Mouse (Mus musculus) embryonic facial prominence, embryonic 12.5 days (tissue): ENCODE data around the gene Aes. TPM values are rescaled to one million over a fixed set of nuclear protein-coding genes. Genes with fewer than 3 reads are reported as not detected.

Source experiments
- ATAC-seq: fragments of 200-750 bp; cut with Nextera tagmentation; 2 replicates; pipeline ENCODE4 v1.8.0; 2017; ENCODE audit not compliant: insufficient number of reproducible peaks, insufficient read depth, low FRiP score, low TSS enrichment
- H3K27ac ChIP-seq: fragments of 300-500 bp; sonication (generic); 2 replicates; pipeline ENCODE4 v1.5.1; 2016; ENCODE audit warnings: mild to moderate bottlenecking
- H3K27me3 ChIP-seq: fragments of 300-500 bp; sonication (generic); 2 replicates; pipeline ENCODE4 v1.6.1; 2016; ENCODE audit warnings: mild to moderate bottlenecking, moderate library complexity
- H3K36me3 ChIP-seq: fragments of 300-500 bp; sonication (generic); 2 replicates; pipeline ENCODE4 v1.6.1; 2016; ENCODE audit warnings: mild to moderate bottlenecking
- H3K4me1 ChIP-seq: fragments of 300-500 bp; sonication (generic); 2 replicates; pipeline ENCODE4 v1.6.1; 2016
- H3K4me2 ChIP-seq: fragments of 300-500 bp; sonication (generic); replicated peaks from 2 replicates; pipeline ENCODE4 v1.6.1; 2016; ENCODE audit warnings: mild to moderate bottlenecking, moderate library complexity
- H3K4me3 ChIP-seq: fragments of 300-500 bp; sonication (generic); 2 replicates; pipeline ENCODE4 v1.5.1; 2016; ENCODE audit warnings: mild to moderate bottlenecking
- H3K9ac ChIP-seq: fragments of 300-500 bp; sonication (generic); 2 replicates; pipeline ENCODE4 v1.6.1; 2016; ENCODE audit warnings: mild to moderate bottlenecking, moderate library complexity
- H3K9me3 ChIP-seq: fragments of 300-500 bp; sonication (generic); 2 replicates; pipeline ENCODE4 v1.6.1; 2016; ENCODE audit warnings: mild to moderate bottlenecking, moderate library complexity
- WGBS: fragments of 180-500 bp; shearing (Covaris S2); methylation state at CpG from one replicate; pipeline ENCODE4 v1.1.7; 2016; 5-methylcytosine and 5-hydroxymethylcytosine counted together
- polyA plus RNA-seq: library from polyadenylated mRNA; unstranded; fragments of >200 nt; fragmentation: Nextera tagmentation; extraction: Ambion mirVana; gene quantifications from 2 replicates; pipeline ENCODE4 v1.2.1, GENCODE M21; 2016

Aes gene
- polyA plus RNA-seq = 523 and 554 TPM in 2 replicates

DNA sequence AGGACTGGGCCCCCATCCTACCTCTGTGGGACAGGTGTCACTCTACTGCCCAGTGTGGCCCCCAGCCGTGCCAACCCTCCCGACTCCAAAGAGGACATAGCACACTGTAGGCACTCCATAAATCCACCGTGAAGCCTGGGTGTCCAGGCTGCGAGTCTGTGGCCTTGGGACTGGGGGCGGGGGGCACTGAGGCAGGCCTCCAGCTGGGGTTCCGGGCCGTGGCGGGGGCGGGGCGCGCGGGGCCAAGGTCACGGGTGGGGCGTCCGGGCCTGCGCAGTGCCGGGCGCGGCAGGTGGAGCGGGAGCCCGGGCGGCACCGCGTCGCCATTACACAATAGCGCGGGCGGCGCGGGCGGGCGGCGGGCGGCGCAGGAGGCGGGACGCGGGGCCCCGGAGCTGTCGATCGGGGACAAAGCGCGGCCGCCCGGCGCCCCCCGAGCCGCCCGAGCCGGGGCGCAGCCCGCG lies at the start of gene Aes:
Aes (plus strand) TSS at position 326 of the 464 bp plus-strand sequence.
- ATAC-seq = 0 out of 2 replicates have a peak, but pooled peaks have one; percentile 12
- Histone ChIP-seq H3K4me1 (peaks cover 39% of the 10 kb centered on the region), H3K27me3 (no peaks in the 10 kb centered on the region), H3K9ac (peak within 1 kb of the TSS; percentile 98), H3K4me3 (peak within 1 kb of the TSS; percentile 96), H3K36me3 (peaks cover 12% of the 10 kb centered on the region), H3K4me2 (peak within 1 kb of the TSS; percentile 91), H3K9me3 (no peaks in the 10 kb centered on the region), H3K27ac (peak within 1 kb of the TSS; percentile 93)
- under 1% methylated on average over 26 of the region's 53 CpGs for WGBS

- 77% methylated on average over 14 of the region's 14 CpGs for WGBS
- Histone ChIP-seq H3K27me3 (peaks cover 10% of the 10 kb centered on the region), H3K4me2 (no peak overlapping the region), H3K4me1 (0 out of 2 replicates have a peak, but pooled peaks cover 6% of the 10 kb centered on the region), H3K9ac (no peak overlapping the region), H3K4me3 (no peak overlapping the region), H3K9me3 (peaks cover 4% of the 10 kb centered on the region; the same call in 1 of the 2 replicates), H3K36me3 (no peaks in the 10 kb centered on the region), H3K27ac (no peak overlapping the region)
- ATAC-seq = no peak
Observed at GRCm38 (mm10) chr10:81510246-81510810, 49.0 kb upstream of the Aes start.

- Histone ChIP-seq H3K36me3 (no peaks in the 10 kb centered on the region), H3K9ac (no peak overlapping the region), H3K27ac (no peak overlapping the region), H3K27me3 (peaks cover 18% of the 10 kb centered on the region), H3K4me3 (no peak overlapping the region), H3K4me1 (0 out of 2 replicates have a peak, but pooled peaks cover 6% of the 10 kb centered on the region), H3K9me3 (peaks cover 4% of the 10 kb centered on the region; the same call in 1 of the 2 replicates), H3K4me2 (no peak overlapping the region)
- WGBS = 89% methylated on average over 5 of the region's 5 CpGs
- no peak for ATAC-seq
Observed at GRCm38 (mm10) chr10:81513798-81514197, 45.5 kb upstream of the Aes start.

GRCm38 (mm10) chr10:81517227-81517626 lies 42.1 kb upstream of the Aes start:
- Histone ChIP-seq H3K4me1 (0 out of 2 replicates have a peak, but pooled peaks cover 2% of the 10 kb centered on the region), H3K4me3 (no peak overlapping the region), H3K9ac (no peak overlapping the region), H3K9me3 (peaks cover 4% of the 10 kb centered on the region; the same call in 1 of the 2 replicates), H3K36me3 (no peaks in the 10 kb centered on the region), H3K4me2 (no peak overlapping the region), H3K27ac (no peak overlapping the region), H3K27me3 (peaks cover 9% of the 10 kb centered on the region)
- WGBS = 77% methylated on average over 8 of the region's 8 CpGs
- no peak for ATAC-seq

DNA sequence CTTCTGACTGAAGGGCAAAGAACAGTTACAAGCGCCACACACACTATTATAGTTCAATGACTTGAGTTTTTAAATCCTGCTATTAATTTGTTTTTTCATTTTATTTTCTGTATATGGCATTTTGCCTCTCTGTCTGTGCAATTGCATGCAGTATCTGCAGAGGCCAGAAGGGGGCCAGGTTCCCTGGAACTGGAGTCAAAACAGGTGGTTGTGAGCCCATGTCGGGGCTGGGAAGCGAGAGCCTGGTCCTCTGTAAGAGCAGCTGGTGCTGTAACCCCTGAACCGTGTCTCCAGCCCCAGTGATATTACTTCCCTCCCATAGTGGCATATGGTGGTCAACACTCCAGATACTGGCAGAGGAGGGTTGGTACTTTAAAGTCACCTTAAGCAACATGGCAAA lies 40.7 kb upstream of the Aes start:
- no peak overlapping the region for H3K4me3 ChIP-seq
- 11% methylated on average over 4 of the region's 4 CpGs for WGBS
- H3K4me2 ChIP-seq = no peak overlapping the region
- H3K4me1 ChIP-seq = no peaks in the 10 kb centered on the region
- H3K9ac ChIP-seq = no peak overlapping the region
- H3K27me3 ChIP-seq = 0 out of 2 replicates have a peak, but pooled peaks cover 8% of the 10 kb centered on the region
- no peaks in the 10 kb centered on the region for H3K36me3 ChIP-seq
- no peak overlapping the region for H3K27ac ChIP-seq
- peaks cover 4% of the 10 kb centered on the region; the same call in 1 of the 2 replicates for H3K9me3 ChIP-seq
- no peak for ATAC-seq

DNA sequence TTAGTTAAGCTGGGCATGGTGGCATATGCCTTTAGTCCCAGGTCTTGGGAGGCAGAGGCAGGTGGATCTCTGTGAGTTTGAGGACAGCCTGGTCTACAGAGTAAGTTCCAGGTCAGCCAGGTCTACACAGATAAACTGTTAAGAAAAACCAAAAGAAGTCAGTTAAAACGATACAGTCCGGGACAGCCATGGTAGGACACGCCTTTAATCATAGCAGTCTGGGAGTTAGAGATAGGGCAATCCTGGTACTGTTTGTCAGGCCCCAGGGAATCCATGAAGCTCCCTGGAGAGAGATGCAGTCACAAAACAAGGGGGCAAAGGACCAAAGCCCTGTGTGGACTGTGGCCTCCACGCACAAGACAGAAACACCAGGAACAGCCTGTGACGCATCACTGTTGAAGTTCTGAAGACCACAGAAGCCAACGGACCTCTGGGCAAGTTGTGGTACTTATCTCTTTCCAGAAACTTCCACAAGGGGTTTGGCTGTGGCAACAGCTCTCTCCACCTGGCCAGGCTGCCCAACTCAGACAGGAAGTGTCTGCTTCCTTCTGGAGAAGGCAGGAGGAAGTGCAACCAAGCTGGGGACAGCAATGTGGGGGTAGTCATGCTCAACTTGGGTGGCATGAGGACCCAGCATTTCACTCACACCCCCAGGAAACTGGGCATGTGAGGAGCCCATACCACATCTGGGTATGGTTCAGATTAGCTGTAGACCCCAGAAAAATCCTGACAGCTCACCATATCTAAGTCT lies 39.9 kb upstream of the Aes start:
- H3K9me3 ChIP-seq = no peaks in the 10 kb centered on the region
- no peak for ATAC-seq
- H3K27ac ChIP-seq = no peak overlapping the region
- peaks cover 15% of the 10 kb centered on the region for H3K27me3 ChIP-seq
- H3K4me3 ChIP-seq = no peak overlapping the region
- 0 out of 2 replicates have a peak, but pooled peaks cover 3% of the 10 kb centered on the region for H3K4me1 ChIP-seq
- no peak overlapping the region for H3K4me2 ChIP-seq
- no peaks in the 10 kb centered on the region for H3K36me3 ChIP-seq
- WGBS = 82% methylated on average over 6 of the region's 6 CpGs
- no peak overlapping the region for H3K9ac ChIP-seq

DNA sequence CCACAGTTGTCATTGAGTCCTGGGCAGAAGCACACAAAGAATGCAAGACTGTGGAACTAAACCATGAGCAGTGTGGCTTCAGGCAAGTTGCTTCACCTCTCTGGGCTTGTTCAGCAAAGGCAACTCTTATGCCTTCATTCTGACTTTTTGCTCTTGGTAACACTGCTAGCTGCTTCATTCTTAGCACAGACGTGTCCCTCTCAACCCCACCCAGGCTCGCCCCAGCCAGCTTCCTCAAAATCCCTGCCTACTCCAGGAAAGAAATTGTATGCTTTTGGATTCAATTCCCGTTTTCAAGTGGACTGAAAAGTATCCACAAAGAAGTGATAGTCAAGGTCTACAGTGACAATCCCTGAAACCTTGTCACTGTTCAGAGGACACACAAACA lies 39.3 kb upstream of the Aes start:
- Histone ChIP-seq H3K9me3 (no peaks in the 10 kb centered on the region), H3K9ac (no peak overlapping the region), H3K36me3 (no peaks in the 10 kb centered on the region), H3K4me1 (0 out of 2 replicates have a peak, but pooled peaks cover 3% of the 10 kb centered on the region), H3K4me2 (no peak overlapping the region), H3K4me3 (no peak overlapping the region), H3K27me3 (peaks cover 20% of the 10 kb centered on the region), H3K27ac (no peak overlapping the region)
- ATAC-seq = no peak
- WGBS = 72% methylated on average over 3 of the region's 3 CpGs

DNA sequence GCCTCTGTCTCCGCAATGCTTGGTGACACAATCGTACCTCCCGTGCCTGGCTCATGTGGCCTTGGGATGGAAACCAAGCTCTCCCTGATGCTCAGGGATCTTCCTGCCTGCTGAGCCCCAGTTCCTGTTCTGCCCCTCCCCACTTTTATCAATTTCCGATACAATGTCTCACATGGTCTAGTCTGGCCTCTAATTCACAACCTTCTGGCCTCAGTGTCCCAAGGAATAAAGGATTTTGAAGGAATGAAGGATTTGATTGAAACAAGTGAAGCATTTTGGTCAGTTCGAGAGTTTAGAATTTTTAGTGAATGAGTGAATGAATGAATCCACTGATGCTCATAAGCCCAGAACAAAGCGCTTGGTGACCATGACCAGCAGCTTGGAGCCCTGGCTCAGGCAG lies 36.1 kb upstream of the Aes start:
- Histone ChIP-seq H3K4me2 (no peak overlapping the region), H3K9ac (no peak overlapping the region), H3K36me3 (no peaks in the 10 kb centered on the region), H3K9me3 (no peaks in the 10 kb centered on the region), H3K4me1 (0 out of 2 replicates have a peak, but pooled peaks cover 3% of the 10 kb centered on the region), H3K4me3 (no peak overlapping the region), H3K27me3 (peaks cover 12% of the 10 kb centered on the region), H3K27ac (no peak overlapping the region)
- no peak for ATAC-seq
- WGBS = 76% methylated on average over 6 of the region's 6 CpGs

DNA sequence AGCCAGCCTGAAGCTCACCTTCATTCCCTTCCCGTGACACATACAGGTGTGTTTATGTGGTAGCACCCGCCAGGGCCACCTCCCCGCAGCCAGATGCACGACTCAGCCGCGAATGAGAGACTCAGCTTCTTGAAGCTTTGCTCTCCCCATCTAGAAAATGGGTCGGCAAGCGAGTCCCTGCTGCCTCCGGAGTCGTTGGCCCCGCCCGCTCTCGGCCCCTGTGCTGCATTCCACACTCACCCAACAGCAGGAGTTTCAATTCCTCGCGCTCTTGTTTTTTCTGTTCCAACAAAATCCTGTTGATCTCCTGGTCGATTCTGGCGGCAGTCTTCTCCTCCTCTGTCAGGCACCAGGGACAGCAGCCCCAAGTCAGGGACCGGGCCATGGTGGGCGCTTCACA lies 35.7 kb upstream of the Aes start:
- peaks cover 12% of the 10 kb centered on the region for H3K27me3 ChIP-seq
- no peaks in the 10 kb centered on the region for H3K9me3 ChIP-seq
- no peaks in the 10 kb centered on the region; the same call in 1 of the 2 replicates for H3K36me3 ChIP-seq
- no peak overlapping the region for H3K4me2 ChIP-seq
- H3K4me3 ChIP-seq = no peak overlapping the region
- 23% methylated on average over 19 of the region's 19 CpGs for WGBS
- H3K4me1 ChIP-seq = 0 out of 2 replicates have a peak, but pooled peaks cover 3% of the 10 kb centered on the region
- ATAC-seq = no peak
- no peak overlapping the region; the same call in 1 of the 2 replicates for H3K9ac ChIP-seq
- peak overlapping the region; percentile 30; the same call in 1 of the 2 replicates for H3K27ac ChIP-seq

GRCm38 (mm10) chr10:81524051-81524605 lies 35.2 kb upstream of the Aes start, which contains the start of gene Gna15:
Gene Gna15 (minus strand): TSS chr10:81524225.
- H3K4me3 ChIP-seq = no peak within 1 kb of the TSS
- no peaks in the 10 kb centered on the region for H3K9me3 ChIP-seq
- peak within 1 kb of the TSS; percentile 30; the same call in 1 of the 2 replicates for H3K27ac ChIP-seq
- no peak within 1 kb of the TSS for H3K4me2 ChIP-seq
- ATAC-seq = no peak
- peaks cover 12% of the 10 kb centered on the region for H3K27me3 ChIP-seq
- peaks cover 5% of the 10 kb centered on the region for H3K36me3 ChIP-seq
- 17% methylated on average over 9 of the region's 9 CpGs for WGBS
- H3K4me1 ChIP-seq = 0 out of 2 replicates have a peak, but pooled peaks cover 3% of the 10 kb centered on the region
- H3K9ac ChIP-seq = no peak within 1 kb of the TSS; the same call in 1 of the 2 replicates

DNA sequence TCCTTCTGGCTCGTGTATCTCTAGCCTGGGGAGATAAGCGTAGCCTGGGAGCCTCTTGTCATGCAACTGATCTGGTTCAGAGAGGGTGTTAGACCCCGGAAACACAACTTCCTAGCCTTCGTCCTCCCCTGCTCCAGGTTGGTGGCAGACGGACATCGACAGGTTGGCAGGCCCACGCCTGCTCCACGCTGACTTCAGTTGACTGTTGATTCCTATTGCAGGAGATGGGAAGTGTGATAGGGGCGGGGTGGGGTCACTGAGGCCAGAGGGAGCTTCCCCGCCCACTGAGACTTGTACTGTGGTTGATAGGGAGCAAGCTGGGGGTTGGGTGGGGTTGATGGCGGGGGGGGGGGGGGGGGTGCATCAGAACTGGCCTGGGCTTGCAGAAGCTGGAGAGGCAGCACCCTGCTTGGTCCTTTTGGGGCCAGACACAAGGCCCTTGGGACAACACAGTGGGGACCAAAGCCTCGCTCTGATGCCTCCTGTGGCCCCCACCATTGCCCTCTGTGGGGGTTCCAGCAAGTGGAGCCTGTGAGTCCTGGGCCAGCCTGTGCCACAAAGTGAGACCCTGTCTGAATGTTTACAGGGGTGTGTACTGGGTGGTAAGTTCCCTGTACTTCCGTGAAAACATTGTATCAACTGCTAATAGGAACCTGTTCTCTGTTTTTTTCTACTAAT lies 34.1 kb upstream of the Aes start:
- 67% methylated on average over 12 of the region's 13 CpGs for WGBS
- H3K36me3 ChIP-seq = peaks cover 16% of the 10 kb centered on the region

More for the DNA sequence above, 34.1 kb upstream of the Aes start:
- Histone ChIP-seq H3K4me2 (no peak overlapping the region), H3K4me1 (0 out of 2 replicates have a peak, but pooled peaks cover 3% of the 10 kb centered on the region), H3K27ac (no peak overlapping the region), H3K9ac (no peak overlapping the region), H3K9me3 (no peaks in the 10 kb centered on the region), H3K4me3 (no peak overlapping the region), H3K27me3 (peaks cover 12% of the 10 kb centered on the region)
- no peak for ATAC-seq
